Mouse (Mus musculus) thymus, postnatal 36 days (tissue): Measurements from ENCODE around the gene Nfe2l2.

Experiments used
- DNase-seq, 2 experiments: peaks; one replicate each; pipeline ENCODE4 v3.0.0; 2022; ENCODE audit warnings: mixed read lengths in 2 of 2

Nfe2l2 gene

DNA sequence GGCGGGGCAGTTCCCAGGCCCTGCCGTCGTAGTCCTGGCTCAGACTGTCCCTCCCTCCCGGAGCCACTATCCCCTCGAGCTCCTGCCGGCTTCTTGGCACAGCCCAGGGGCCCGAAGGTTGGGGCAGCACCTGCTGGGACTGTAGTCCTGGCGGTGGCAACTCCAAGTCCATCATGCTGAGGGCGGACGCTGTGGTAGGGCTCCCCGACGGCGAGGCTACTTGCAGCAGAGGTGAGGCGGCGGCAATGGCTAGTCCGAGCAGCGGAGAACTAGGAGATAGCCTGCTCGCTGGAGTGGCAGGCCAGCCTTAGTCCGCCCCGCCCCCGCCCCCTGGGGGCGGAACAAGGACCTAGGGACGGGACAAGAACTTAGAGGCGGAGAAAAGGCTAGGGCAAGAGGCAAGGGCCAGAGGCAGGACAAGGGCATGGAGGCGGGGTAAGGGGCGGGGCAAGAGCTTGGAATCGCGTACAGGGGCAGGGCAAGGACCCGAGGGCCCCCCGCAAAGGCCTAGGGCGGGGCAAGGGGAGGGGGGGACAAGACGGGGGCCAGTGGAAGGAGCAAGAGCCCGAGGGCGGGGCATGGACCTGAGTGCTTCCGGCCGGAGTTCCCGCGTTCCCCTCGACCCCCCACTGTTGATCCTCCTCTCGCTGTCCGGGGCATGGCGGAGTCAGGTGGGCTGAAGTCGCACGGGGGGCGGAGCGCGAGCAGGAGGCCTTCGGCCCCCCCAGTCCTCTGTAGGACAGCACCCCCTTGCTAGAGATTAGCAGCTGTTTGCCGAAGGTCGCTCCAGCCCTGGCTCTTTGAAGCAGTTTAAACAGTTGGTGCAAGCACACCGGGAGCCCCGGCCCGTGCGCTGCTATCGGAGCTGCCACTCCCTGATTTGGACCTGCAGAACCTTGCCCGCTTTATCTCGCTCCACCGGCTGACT, at the start of gene Nfe2l2:
Gene Nfe2l2, minus strand, starts transcription at position 408 of the 928 bp plus-strand sequence.
- peak; percentile 92 to 93 for DNase-seq

DNA sequence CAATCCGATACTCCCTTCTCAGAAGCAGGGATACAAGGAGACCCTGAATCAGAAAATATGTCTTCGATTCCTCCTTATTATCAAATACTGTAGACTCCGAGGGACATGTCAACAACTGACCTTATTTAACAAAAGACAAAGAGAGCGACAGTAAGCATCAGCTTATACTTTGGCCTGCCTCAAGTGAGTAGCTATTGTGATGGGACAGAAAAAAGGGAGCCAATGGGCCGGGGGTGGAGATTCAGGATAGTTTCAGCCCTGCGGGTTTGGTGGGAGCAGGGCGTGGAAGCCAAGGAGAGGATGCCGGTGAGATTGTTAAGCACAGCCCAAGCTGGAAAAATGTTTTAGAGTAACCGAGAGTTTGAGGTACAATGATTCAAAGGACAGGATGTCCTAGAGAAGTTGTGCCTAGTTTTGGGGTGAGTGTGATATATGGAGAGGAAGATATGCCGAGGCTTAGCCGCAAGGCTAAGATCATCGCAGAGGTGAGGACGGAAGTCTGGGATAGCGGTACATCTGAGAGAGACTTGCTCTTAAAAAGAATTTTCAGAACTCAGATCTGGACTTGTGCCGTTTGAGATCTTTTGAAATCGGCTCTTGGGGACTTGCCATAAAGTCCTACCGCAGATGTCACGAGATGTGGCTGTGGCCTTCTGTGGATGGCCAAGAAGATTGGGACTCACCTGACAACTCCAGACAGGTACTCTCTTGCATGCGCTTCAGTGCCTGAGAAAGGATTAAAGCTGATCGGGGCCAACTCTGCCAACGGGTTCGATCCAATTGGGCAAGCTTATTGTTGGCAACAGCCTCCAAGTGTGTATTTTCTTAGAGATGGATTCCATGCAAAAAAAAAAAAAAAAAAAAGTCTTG, 48.1 kb upstream of the Nfe2l2 start:
- DNase-seq, result no peak

DNA sequence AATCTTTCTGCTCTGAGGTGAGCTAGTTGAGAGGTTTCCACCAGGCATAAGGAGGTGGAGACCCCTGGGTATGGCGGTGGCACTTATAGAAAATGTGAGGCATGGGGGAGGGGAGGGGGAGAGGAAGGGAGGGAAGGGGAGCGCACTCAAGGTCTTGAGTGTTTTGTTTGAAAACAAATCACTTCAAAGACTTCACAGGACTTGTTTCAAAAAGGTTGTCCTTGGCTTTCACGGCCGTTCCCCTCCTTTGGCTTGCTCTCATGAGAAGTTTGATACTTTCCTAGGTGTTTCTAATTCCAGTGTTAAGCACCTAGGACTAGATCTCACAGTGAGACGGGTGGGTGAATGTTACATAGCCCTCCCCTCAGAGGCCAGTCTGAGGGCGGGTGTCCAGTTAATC, 47.5 kb upstream of the Nfe2l2 start:
- no peak for DNase-seq

DNA sequence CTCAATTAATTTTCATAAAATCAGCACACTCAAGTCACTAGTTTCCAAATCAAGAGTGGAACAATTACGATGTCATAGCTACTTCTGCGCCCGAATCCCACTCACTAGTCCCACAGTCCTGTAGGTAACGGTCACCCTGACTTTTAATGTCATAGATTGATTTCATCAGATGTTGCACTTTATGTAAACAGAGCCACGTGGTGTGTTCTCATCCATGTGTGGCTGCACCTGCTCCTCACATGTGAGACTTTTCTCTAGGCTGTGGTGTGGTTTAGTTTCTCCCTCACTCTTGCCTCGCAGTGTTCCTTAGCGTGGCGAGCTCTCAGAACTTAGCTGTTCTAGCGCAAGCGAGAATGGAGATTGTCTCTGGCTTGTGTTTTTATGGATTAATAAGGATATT, 46.4 kb upstream of the Nfe2l2 start:
- peak in 1 of 2 experiments; percentile 10 for DNase-seq

GRCm38 (mm10) chr2:75750043-75750718, 45.7 kb upstream of the Nfe2l2 start:
- DNase-seq, result no peak

DNA sequence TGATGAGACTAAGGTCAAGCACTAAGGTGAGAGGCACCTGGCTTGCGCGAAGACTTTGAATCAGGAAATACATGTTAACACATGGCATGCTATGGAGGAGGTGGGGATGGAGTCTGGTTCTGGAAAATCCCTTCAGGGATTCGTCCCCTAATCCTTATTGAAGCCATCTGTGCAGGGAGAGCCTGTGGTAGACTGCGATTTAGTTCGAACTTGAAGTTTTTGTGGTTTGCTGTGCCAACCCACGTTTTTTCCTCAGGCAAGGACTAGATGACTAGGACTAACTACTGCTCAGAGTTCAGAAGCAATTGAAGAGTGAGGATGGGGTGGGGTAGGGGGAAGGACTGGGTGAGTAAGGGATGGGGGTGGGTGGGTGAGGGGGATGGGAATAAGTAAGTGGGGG, 44.4 kb upstream of the Nfe2l2 start:
- no peak for DNase-seq

DNA sequence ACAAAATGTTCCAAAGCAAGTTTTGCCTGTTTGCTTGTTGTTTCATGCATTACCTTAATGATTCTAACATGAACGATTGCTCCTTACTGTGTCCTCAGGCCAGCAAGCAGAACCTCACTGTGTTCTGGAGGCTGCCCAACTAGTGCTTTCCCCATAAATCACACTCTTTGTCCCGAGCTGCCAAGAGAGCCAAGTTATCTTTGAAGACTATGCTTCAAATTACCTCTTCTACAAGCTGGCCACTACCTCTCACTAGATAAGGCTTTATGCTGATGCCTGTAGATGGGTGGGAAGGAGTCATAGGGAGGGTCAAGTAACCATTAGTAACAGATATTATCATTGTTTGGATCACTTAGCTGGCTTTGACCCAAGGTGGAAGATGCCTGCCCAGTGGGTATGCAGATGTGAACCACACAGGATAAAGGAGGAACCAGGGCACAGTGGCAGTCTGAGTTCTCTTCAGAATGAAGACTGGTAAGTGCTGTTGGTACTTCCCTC, 32.6 kb upstream of the Nfe2l2 start:
- no peak for DNase-seq

GRCm38 (mm10) chr2:75734196-75734865, 29.9 kb upstream of the Nfe2l2 start:
- no peak for DNase-seq

DNA sequence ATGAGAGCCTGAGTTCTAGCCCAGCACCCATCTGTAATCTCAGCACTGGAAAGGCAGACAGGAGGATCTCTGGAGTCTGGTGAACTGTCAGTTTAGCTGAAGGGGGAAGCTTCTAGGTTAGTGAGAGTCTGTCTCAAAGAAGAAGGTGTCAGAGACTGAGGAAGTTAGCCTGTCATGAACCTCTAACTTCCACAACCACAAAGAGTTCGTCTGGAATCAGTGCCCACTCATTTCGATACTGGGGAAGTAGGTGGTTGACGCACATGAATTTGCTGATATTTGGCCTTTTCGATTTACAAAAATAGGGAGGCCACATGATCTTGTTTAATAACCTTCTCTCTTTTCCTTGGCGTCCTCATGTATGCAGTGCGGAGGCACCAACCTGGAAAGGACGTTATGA, 28.7 kb upstream of the Nfe2l2 start:
- no peak for DNase-seq

DNA sequence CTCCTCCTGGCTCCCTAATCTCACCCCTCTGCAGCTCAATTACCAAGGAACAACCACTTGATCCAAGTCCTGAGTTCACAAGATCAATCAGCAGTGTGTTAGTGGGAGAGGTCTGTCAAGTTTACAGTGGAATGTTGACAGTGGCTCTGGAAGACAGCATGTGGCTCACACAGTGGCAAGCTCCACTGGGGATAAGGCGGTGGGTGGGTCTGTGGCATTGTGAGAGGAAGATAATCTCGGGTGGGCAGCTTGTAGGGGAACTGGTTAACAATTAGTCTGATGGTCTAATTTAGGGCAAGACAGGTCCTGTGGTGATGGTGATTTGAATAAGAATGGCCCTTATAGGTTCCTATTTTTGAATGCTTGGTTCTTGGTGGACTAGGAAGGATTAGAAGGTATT, 27.5 kb upstream of the Nfe2l2 start:
- DNase-seq, result no peak

DNA sequence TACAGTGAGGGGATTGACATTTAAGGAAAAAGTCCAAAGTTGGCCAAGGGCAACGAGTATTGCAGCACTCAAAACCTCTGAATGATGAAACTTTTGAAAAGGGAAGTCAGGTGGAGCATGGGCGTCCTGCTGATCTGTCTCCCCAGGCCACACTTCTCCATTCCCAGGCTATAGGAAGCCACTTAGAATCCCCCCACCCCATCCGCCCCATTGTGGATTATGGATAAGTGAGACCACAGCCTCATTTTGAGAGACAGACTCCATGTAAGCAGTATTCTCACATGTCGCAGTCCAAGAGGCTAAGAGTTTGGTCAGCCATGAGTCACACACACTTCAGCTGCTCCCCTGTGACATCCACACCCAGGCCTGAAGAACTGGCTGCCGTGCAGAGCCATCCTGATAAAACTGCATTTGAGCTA, 26.8 kb upstream of the Nfe2l2 start:
- no peak for DNase-seq

DNA sequence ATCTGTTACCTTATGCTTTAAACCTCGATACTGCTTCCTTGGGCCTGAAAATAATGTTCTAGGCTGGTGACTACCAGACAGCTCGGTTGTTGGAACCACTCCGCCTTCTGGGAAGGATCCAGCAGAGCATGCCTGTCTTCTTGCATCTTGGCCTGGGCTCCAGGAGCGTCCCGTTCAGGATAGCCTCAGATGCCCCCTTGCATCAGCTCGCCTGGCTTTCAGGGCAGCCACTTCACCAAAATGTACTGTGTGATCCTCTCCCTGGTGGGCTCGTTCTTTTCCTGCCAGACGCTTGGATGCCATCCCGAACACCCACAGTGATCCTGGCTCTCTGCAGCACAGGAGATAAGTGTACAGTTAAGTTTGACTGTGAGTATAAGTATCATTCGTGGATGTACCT, 25.6 kb upstream of the Nfe2l2 start:
- no peak for DNase-seq

DNA sequence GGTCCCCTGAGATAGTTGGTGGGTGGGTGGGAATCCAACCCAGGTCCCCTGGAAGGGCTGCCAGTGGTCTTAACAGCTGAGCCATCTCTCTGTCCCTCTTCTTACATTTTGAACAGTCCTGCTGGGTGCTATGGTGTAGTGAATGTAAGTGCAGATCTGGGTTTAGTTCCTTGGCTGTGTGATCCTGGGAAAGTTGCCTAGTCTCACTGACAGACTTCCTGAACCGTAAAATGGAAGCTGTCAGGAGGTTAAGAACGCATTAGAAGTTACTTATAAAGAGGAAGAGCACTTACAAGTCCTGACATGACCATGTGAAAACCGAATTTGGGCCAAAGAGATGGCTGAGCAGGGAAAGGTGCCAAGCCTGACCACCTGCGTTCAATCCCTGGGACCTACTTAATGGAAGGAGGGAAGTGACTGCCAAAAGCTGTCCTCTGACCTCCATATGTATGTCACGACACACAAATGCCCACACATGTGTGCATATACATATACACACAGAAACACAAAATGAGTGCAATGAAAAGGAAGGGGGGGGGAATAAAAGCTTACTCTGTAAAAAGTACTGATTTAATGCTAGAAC, 20.5 kb upstream of the Nfe2l2 start:
- no peak for DNase-seq

DNA sequence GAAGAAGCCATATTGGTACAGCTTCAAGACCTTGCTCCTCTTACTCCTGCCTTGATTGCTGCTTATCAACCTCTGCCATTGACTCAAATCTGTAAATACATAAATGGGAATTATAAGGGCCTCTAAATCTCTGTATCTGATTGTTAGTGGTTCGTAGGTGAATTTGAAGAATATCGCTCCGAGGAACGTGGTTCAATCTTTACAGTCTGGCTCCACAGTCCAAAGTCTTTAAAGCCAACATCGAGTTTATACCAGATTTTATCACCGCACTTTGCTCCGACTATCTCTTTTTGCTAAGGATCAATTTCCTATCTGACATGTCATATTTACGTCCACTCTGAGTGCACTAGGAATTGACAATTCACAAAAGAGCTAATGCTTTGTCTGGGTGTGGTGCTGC, 19.0 kb upstream of the Nfe2l2 start:
- no peak for DNase-seq

GRCm38 (mm10) chr2:75722893-75723292, 18.5 kb upstream of the Nfe2l2 start:
- no peak for DNase-seq

- DNase-seq, result no peak
Observed at GRCm38 (mm10) chr2:75720236-75721027, 16.0 kb upstream of the Nfe2l2 start.

DNA sequence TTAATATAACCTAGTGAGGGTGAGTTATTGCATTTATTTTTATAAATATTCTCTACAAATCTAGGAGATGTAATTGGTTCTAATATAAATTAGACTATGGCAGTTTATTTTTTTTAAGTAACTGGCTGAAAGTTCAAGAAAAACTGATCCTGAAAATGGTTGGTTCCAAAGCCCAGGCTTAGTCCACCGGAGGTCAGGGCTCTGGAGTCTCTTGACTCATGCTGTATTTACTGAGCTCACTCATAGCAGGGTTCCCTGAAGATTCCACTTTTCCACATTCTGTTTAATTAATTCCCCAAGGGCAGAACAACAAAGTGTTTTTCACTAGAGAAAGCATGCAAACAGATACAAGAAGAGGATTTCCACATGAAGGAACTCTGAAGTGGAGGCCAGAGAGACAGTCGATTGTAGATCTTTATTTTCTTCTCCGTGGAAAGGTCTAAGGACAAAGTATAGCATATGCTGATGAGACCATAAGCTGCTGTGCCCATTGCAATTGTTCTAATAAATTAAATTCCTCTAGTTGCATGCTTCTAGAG, 15.0 kb upstream of the Nfe2l2 start:
- no peak for DNase-seq

DNA sequence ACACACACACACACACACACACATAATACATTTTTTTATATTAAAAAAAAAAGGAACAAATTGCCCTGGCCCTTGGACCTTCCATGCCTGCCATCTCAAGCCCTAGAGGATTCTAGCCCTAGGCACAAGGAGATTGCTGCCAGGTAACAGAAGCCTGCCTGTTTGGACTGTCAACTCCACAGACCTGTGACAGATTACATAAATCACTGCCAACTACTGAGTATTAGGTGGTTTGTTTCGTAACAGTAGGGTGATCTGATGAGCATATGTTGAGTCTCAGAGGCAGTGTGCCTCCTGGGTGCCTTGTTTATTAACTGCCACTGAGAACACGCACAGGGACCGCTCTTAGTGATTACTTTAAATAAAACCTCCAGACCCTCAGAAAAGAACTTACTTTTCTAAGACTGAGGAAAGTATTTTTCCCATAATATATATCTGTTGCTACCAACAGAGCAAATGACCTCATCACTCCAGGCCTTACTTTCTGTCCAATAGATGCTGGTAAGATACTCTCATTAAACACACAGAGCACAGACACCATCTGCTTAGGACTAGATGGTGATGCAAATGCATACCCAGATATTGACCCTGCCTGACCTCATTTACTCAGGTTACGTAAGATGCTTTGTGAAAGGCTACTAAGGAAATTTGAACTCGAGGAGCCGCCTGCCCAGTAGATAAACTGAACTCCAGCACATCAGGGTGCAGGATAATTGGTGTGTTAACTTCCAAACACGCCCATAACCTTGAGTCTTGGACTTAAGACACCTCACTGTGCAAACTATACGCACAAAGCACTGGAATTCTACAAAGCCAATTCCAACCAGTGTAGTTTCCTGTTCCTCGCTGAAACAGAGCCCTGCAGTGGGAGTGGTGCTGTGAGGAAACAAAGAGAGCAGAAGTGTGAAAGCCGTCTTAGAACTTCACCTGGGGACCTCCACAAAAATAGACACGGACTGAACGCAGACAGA, 11.9 kb upstream of the Nfe2l2 start:
- no peak for DNase-seq

DNA sequence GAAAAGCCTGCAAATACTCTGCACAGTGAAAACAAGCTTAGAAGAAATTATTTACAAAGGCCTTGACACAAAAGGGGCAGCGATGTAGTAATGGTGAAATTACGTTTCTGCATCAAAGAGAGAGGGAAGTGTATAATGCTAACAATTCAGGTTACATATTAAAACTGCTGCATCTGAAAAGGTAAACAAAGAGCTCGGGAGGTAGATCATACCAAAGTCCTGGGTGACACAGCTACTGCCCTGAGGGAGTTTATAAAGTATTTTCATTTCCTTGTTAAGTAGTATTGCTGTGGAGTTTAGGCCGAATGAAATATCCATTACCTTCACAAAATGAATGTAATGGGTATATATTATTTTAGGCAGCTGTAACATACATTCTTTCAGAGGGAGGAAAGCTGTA, 10.3 kb upstream of the Nfe2l2 start:
- DNase-seq, result no peak

DNA sequence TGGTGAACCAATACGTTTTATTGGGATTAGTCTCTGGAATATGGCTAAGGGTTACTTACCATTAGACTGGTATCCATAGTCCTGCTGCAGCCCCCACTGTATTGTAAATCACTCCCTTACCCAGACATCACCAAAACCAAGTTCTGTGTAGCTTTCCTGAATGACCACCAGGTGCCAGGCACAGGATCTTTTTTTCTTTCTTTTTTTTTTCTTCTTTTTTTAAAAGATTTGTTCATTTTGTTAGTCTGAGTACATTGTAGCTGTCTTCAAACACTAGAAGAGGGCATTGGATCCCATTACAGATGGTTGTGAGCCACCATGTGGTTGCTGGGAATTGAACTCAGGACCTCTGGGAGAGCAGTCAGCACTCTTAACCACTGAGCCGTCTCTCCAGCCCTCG, 8.6 kb upstream of the Nfe2l2 start:
- DNase-seq, result no peak
